ENCODE assay signal across 13 mouse cellular contexts in the genomic region with DNA sequence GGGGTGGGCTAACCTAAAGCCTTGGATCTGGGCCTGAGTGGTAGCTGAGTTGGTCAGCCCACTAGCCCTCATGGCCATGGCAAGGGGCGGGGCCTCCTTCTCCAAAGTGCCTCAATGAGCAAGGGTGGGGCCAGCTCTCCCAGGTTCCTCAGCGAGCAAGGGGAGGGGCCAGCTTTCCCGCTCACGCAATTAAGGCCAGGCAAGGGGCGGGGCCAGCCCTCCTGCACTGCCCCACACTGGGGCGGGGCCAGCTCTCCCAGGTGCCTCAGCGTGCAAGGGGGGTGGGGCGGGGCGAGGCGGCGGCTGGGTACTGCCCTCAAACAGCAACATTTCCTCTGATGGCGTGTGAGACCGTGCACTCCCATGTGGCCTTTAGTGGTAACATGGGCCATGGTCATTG. TPM values are rescaled to one million over a fixed set of nuclear protein-coding genes. Genes with fewer than 3 reads are reported as not detected.
DNase-seq lines count a peak whose midpoint lies in the region; ATAC-seq and TF ChIP-seq lines count a peak whose summit lies in the region.
"Had no signal": no experiment of that assay in that cellular context is flagged by ENCODE, and none has a peak within 500 bp of the region (broad histone marks: within the 10 kb centered on the region; RNA-seq: fewer than 3 reads in every experiment).

No protein-coding gene starts in this region.

- no peaks in the 10 kb centered on the region for H3K36me3 ChIP-seq in heart, embryonic 10.5 days
- no peaks in the 10 kb centered on the region for H3K36me3 ChIP-seq in midbrain, embryonic 10.5 days
- no peaks in the 10 kb centered on the region for H3K36me3 ChIP-seq in midbrain, embryonic 16.5 days (ENCODE audit: control insufficient read depth, insufficient read depth, low read length)
- no peaks in the 10 kb centered on the region for H3K36me3 ChIP-seq in stomach, postnatal 0 days (ENCODE audit: control insufficient read depth, insufficient read depth, low read length)
- H3K36me3 ChIP-seq: limb, embryonic 12.5 days had no signal

- H3K9ac ChIP-seq in midbrain, embryonic 16.5 days (ENCODE audit: low read depth, low read length), result no peak overlapping the region
- no peak overlapping the region for H3K9ac ChIP-seq in stomach, postnatal 0 days (ENCODE audit: low read length)
- H3K9ac ChIP-seq: limb, embryonic 12.5 days had no signal

- no peak for TF ChIP-seq CTCF in stomach, postnatal 0 days (IDR thresholded peaks at IDR 0.05; ENCODE audit: low read depth)

- no peak overlapping the region for H3K4me2 ChIP-seq in midbrain, embryonic 16.5 days (ENCODE audit: low read length)
- H3K4me2 ChIP-seq in stomach, postnatal 0 days (replicated peaks; ENCODE audit: low read depth), result no peak overlapping the region
- H3K4me2 ChIP-seq: limb, embryonic 12.5 days had no signal

- no peaks in the 10 kb centered on the region for H3K9me3 ChIP-seq in heart, embryonic 10.5 days
- H3K9me3 ChIP-seq in midbrain, embryonic 10.5 days (replicated peaks), result no peaks in the 10 kb centered on the region
- no peaks in the 10 kb centered on the region for H3K9me3 ChIP-seq in midbrain, embryonic 16.5 days (replicated peaks; ENCODE audit: control insufficient read depth, low read length, poor library complexity, severe bottlenecking)
- H3K9me3 ChIP-seq in stomach, postnatal 0 days (ENCODE audit: control insufficient read depth, low read length), result no peaks in the 10 kb centered on the region
- H3K9me3 ChIP-seq: limb, embryonic 12.5 days had no signal

- H3K27ac ChIP-seq in heart, embryonic 10.5 days, result no peak overlapping the region
- H3K27ac ChIP-seq in midbrain, embryonic 10.5 days (replicated peaks), result no peak overlapping the region
- no peak overlapping the region for H3K27ac ChIP-seq in midbrain, embryonic 16.5 days (ENCODE audit: low read length)
- no peak overlapping the region for H3K27ac ChIP-seq in stomach, postnatal 0 days (replicated peaks)
- H3K27ac ChIP-seq: hindbrain, postnatal 0 days; limb, embryonic 12.5 days had no signal

- peak; percentile 74 for DNase-seq in heart, embryonic 10.5 days (ENCODE audit: low spot score)
- no peak for DNase-seq in heart, adult 11 months
- peak; percentile 11 for DNase-seq in midbrain, embryonic 10.5 days (ENCODE audit: low spot score)
- DNase-seq in embryo, embryonic 10.5 days (ENCODE audit: low spot score), result peak; percentile 5
- DNase-seq in stomach, postnatal 0 days (ENCODE audit: low spot score), result peak; percentile 38
- no peak for DNase-seq in urinary bladder, postnatal 14 days (ENCODE audit: low spot score)
- no peak for DNase-seq in T-cell, adult 2 months (ENCODE audit: low spot score)
- DNase-seq: cerebellum, adult 9-10 months had no signal

- ATAC-seq in midbrain, embryonic 16.5 days, result no peak
- ATAC-seq in stomach, postnatal 0 days (ENCODE audit: low FRiP score, low TSS enrichment), result 0 out of 2 replicates have a peak, but pooled peaks have one; percentile 24
- ATAC-seq: activated CD4-positive, CD25-positive, alpha-beta regulatory T cell, adult 4 months; forebrain, embryonic 14.5 days; hindbrain, postnatal 0 days had no signal

- WGBS in heart, embryonic 10.5 days, result 28% methylated on average over 12 of the region's 13 CpGs
- WGBS in midbrain, embryonic 10.5 days, result 53% methylated on average over 10 of the region's 13 CpGs
- WGBS in midbrain, embryonic 16.5 days, result 43% methylated on average over 13 of the region's 13 CpGs
- 39% methylated on average over 12 of the region's 13 CpGs for WGBS in stomach, postnatal 0 days

- no peaks in the 10 kb centered on the region for H3K4me1 ChIP-seq in heart, embryonic 10.5 days
- H3K4me1 ChIP-seq in midbrain, embryonic 10.5 days, result no peaks in the 10 kb centered on the region
- no peaks in the 10 kb centered on the region for H3K4me1 ChIP-seq in midbrain, embryonic 16.5 days (ENCODE audit: control insufficient read depth, insufficient read depth, low read length)
- no peaks in the 10 kb centered on the region for H3K4me1 ChIP-seq in stomach, postnatal 0 days (replicated peaks; ENCODE audit: control insufficient read depth, insufficient read depth)
- H3K4me1 ChIP-seq: limb, embryonic 12.5 days had no signal

- no peak for TF ChIP-seq EP300 in stomach, postnatal 0 days (optimal IDR thresholded peaks at IDR 0.05)

- 0 out of 2 replicates have a peak overlapping the region, but pooled peaks have one; percentile 18 for H3K4me3 ChIP-seq in heart, embryonic 10.5 days
- H3K4me3 ChIP-seq in midbrain, embryonic 10.5 days, result 0 out of 2 replicates have a peak overlapping the region, but pooled peaks have one; percentile 9
- no peak overlapping the region for H3K4me3 ChIP-seq in midbrain, embryonic 16.5 days (ENCODE audit: low read depth, low read length)
- H3K4me3 ChIP-seq in stomach, postnatal 0 days (ENCODE audit: low read depth, low read length), result no peak overlapping the region
- H3K4me3 ChIP-seq: limb, embryonic 12.5 days had no signal

- H3K27me3 ChIP-seq in heart, embryonic 10.5 days (ENCODE audit: insufficient read depth, poor library complexity, severe bottlenecking), result peaks cover 38% of the 10 kb centered on the region
- peaks cover 96% of the 10 kb centered on the region for H3K27me3 ChIP-seq in midbrain, embryonic 10.5 days (ENCODE audit: low read depth, poor library complexity, severe bottlenecking)
- peaks cover 14% of the 10 kb centered on the region for H3K27me3 ChIP-seq in midbrain, embryonic 16.5 days (ENCODE audit: control insufficient read depth, insufficient read depth, low read depth, low read length)
- no peaks in the 10 kb centered on the region for H3K27me3 ChIP-seq in stomach, postnatal 0 days (ENCODE audit: control insufficient read depth, insufficient read depth, low read length)

RNA-seq across cellular contexts. Expression of gene Tsx, which starts 9.2 kb away (rescaled TPM):
- polyA plus RNA-seq in heart, embryonic 10.5 days (2016; fragmentation: Nextera tagmentation; extraction: Ambion mirVana), result not detected in 2 replicates
- polyA plus RNA-seq in midbrain, embryonic 10.5 days (2016; fragmentation: Nextera tagmentation; extraction: Ambion mirVana), result 0.34 and 0.35 TPM in 2 replicates
- not detected in 2 replicates for polyA plus RNA-seq in midbrain, embryonic 16.5 days (2015; fragmentation: Nextera tagmentation; extraction: Ambion mirVana)
- not detected in 2 replicates for polyA plus RNA-seq in stomach, postnatal 0 days (2015; fragmentation: Nextera tagmentation; extraction: Ambion mirVana)
- polyA plus RNA-seq: forebrain, embryonic 14.5 days had no signal

RNA-seq across cellular contexts. Expression of gene Gm26992, which starts 16.8 kb away (rescaled TPM):
- polyA plus RNA-seq in heart, embryonic 10.5 days (2016; fragmentation: Nextera tagmentation; extraction: Ambion mirVana), result not detected in 2 replicates
- polyA plus RNA-seq in midbrain, embryonic 10.5 days (2016; fragmentation: Nextera tagmentation; extraction: Ambion mirVana), result not detected in 2 replicates
- polyA plus RNA-seq in midbrain, embryonic 16.5 days (2015; fragmentation: Nextera tagmentation; extraction: Ambion mirVana), result not detected in 2 replicates
- not detected in 2 replicates for polyA plus RNA-seq in stomach, postnatal 0 days (2015; fragmentation: Nextera tagmentation; extraction: Ambion mirVana)
- polyA plus RNA-seq: activated CD4-positive, CD25-positive, alpha-beta regulatory T cell, adult 4 months; forebrain, embryonic 14.5 days; hindbrain, postnatal 0 days; limb, embryonic 12.5 days had no signal

RNA-seq across cellular contexts. Expression of gene Chic1, which starts 48.7 kb away (rescaled TPM):
- polyA plus RNA-seq in heart, embryonic 10.5 days (2016; fragmentation: Nextera tagmentation; extraction: Ambion mirVana), result 3.1 and 3.4 TPM in 2 replicates
- 4.5 and 5.9 TPM in 2 replicates for polyA plus RNA-seq in midbrain, embryonic 10.5 days (2016; fragmentation: Nextera tagmentation; extraction: Ambion mirVana)
- 8.1 and 8.3 TPM in 2 replicates for polyA plus RNA-seq in midbrain, embryonic 16.5 days (2015; fragmentation: Nextera tagmentation; extraction: Ambion mirVana)
- polyA plus RNA-seq in stomach, postnatal 0 days (2015; fragmentation: Nextera tagmentation; extraction: Ambion mirVana), result 0.92 and 1.0 TPM in 2 replicates

Comparison
In these comparisons a context has a peak if more than half of its experiments do, and no peak if none do; other contexts are left out.
1. DNase-seq: peak in heart, embryonic 10.5 days (single experiment), midbrain, embryonic 10.5 days (single experiment), embryo, embryonic 10.5 days (single experiment) and stomach, postnatal 0 days (single experiment); none in heart, adult 11 months (single experiment), urinary bladder, postnatal 14 days (single experiment) and T-cell, adult 2 months (single experiment).
2. H3K4me3 ChIP-seq: peak in heart, embryonic 10.5 days (single experiment) and midbrain, embryonic 10.5 days (single experiment); none in midbrain, embryonic 16.5 days (single experiment) and stomach, postnatal 0 days (single experiment).